ENCODE assay signal across 14 mouse cellular contexts in the genomic region with DNA sequence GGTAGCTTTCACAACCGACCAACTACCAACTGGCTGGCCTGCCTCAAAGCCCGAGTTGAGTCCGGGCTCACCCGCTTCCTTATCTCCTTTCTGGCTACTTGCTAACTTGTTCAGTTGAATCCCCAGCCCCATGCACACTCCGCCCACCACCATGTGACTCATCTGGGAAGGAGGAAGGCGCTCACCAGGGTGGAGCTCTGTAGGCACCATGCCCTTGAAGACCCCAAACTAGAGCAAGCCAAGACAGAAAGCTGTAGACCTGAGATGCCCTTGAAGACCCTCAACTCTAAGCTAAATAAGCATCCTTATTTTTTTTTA.
A peak's percentile ranks its signal among the peaks of the same experiment; 100 is the strongest.
DNase-seq lines count a peak whose midpoint lies in the region; ATAC-seq and TF ChIP-seq lines count a peak whose summit lies in the region.
"Had no signal": no experiment of that assay in that cellular context is flagged by ENCODE, and none has a peak within 500 bp of the region (broad histone marks: within the 10 kb centered on the region; RNA-seq: fewer than 3 reads in every experiment).

No protein-coding gene starts in this region.

- peaks cover 22% of the 10 kb centered on the region for H3K36me3 ChIP-seq in G1E (replicated peaks)
- no peaks in the 10 kb centered on the region for H3K36me3 ChIP-seq in intestine, embryonic 16.5 days (ENCODE audit: control insufficient read depth, insufficient read depth, low read length)
- no peaks in the 10 kb centered on the region for H3K36me3 ChIP-seq in midbrain, postnatal 0 days (ENCODE audit: insufficient read depth, low read length)

- intact Hi-C loops in heart, postnatal 25 days (cut with DNase I): no loop called here

- TF ChIP-seq CTCF in G1E (IDR thresholded peaks at IDR 0.05; ENCODE audit: low read depth, low read length): no peak
- TF ChIP-seq CTCF in midbrain, postnatal 0 days (IDR thresholded peaks at IDR 0.05): no peak

- no peaks in the 10 kb centered on the region for H3K9me3 ChIP-seq in G1E (replicated peaks)
- no peaks in the 10 kb centered on the region for H3K9me3 ChIP-seq in intestine, embryonic 16.5 days (ENCODE audit: control insufficient read depth, low read length)
- no peaks in the 10 kb centered on the region for H3K9me3 ChIP-seq in midbrain, postnatal 0 days (ENCODE audit: low read length)

- no peak overlapping the region for H3K4me2 ChIP-seq in intestine, embryonic 16.5 days (ENCODE audit: low read depth, low read length)
- H3K4me2 ChIP-seq in midbrain, postnatal 0 days (ENCODE audit: low read depth, low read length, poor library complexity, severe bottlenecking): no peak overlapping the region

- WGBS in intestine, embryonic 16.5 days: 54% methylated on average over 6 of the region's 6 CpGs
- 84% methylated on average over 6 of the region's 6 CpGs for WGBS in midbrain, postnatal 0 days

- H3K4me1 ChIP-seq in G1E (ENCODE audit: insufficient read depth, low read depth, low read length): peaks cover 85% of the 10 kb centered on the region
- no peaks in the 10 kb centered on the region for H3K4me1 ChIP-seq in intestine, embryonic 16.5 days (ENCODE audit: control insufficient read depth, insufficient read depth, low read length)
- H3K4me1 ChIP-seq in midbrain, postnatal 0 days (ENCODE audit: insufficient read depth, low read length): no peaks in the 10 kb centered on the region

- H3K4me3 ChIP-seq in G1E (ENCODE audit: low read depth, low read length): peak overlapping the region; percentile 44; the same call in 1 of the 2 replicates
- H3K4me3 ChIP-seq in intestine, embryonic 16.5 days (ENCODE audit: low read length): no peak overlapping the region
- no peak overlapping the region for H3K4me3 ChIP-seq in midbrain, postnatal 0 days (ENCODE audit: low read depth, low read length)
- H3K4me3 ChIP-seq: erythroblast, embryonic 14.5 days had no signal

- no peaks in the 10 kb centered on the region for H3K27me3 ChIP-seq in G1E (ENCODE audit: insufficient read depth, low read length)
- no peaks in the 10 kb centered on the region for H3K27me3 ChIP-seq in intestine, embryonic 16.5 days (replicated peaks; ENCODE audit: control insufficient read depth, insufficient read depth, low read length)
- H3K27me3 ChIP-seq in midbrain, postnatal 0 days (ENCODE audit: insufficient read depth, low read length): no peaks in the 10 kb centered on the region

- peak; percentile 83 for ATAC-seq in G1E (ENCODE audit: extremely low read depth, insufficient number of reproducible peaks, low FRiP score, poor library complexity, severe bottlenecking)
- peak; percentile 67 for ATAC-seq in intestine, embryonic 16.5 days
- peak; percentile 75 for ATAC-seq in megakaryocyte-erythroid progenitor cell, adult 5-6 weeks (replicated peaks; ENCODE audit: low FRiP score, low TSS enrichment, poor library complexity, severe bottlenecking)
- no peak for ATAC-seq in midbrain, postnatal 0 days (ENCODE audit: low FRiP score)

- DNase-seq in heart, adult 11 months: peak; percentile 81
- no peak for DNase-seq in heart, postnatal 25 days (ENCODE audit: low spot score)
- DNase-seq in G1E (ENCODE audit: low spot score): peak; percentile 75
- no peak for DNase-seq in midbrain, postnatal 0 days (ENCODE audit: low spot score)
- DNase-seq in right cerebral cortex, postnatal 36 days (ENCODE audit: low spot score in 2 of 2): no peak
- DNase-seq in lung, postnatal 14 days: no peak
- DNase-seq: adrenal gland, adult 8-10 months; gastrocnemius, postnatal 25 days; heart, postnatal 4 days; kidney, adult 11 months; right cerebral cortex, postnatal 25 days had no signal

- no peak overlapping the region for H3K27ac ChIP-seq in intestine, embryonic 16.5 days (ENCODE audit: low read length)
- H3K27ac ChIP-seq in midbrain, postnatal 0 days (ENCODE audit: low read depth, low read length): no peak overlapping the region

- no peak overlapping the region for H3K9ac ChIP-seq in intestine, embryonic 16.5 days (ENCODE audit: low read depth, low read length)
- H3K9ac ChIP-seq in midbrain, postnatal 0 days (replicated peaks; ENCODE audit: low read length, poor library complexity, severe bottlenecking): no peak overlapping the region

Comparison
In these comparisons a context has a peak if more than half of its experiments do, and no peak if none do; other contexts are left out.
1. DNase-seq: peak in heart, adult 11 months (single experiment) and G1E (single experiment); none in heart, postnatal 25 days (single experiment), midbrain, postnatal 0 days (single experiment), right cerebral cortex, postnatal 36 days (0 of 2) and lung, postnatal 14 days (single experiment).